Mouse (Mus musculus) kidney, embryonic 16.5 days (tissue): ENCODE measurements at regions not wholly inside any gene's neighbourhood (a gene's known extent, or its start where the extent isn't known, plus 50 kb on each side); places are given as distances from the start of the nearest gene placed in this dataset.

Experiments used
- ATAC-seq: fragments of 200-750 bp; cut with Nextera tagmentation; 2 replicates; pipeline ENCODE4 v1.8.0; 2017; ENCODE audit warnings: moderate TSS enrichment; ENCODE audit not compliant: low FRiP score, low TSS enrichment
- H3K27ac ChIP-seq: fragments of 300-500 bp; sonication (generic); 2 replicates; pipeline ENCODE4 v1.5.1; 2014; ENCODE audit warnings: low read length
- H3K27me3 ChIP-seq: fragments of 300-500 bp; sonication (generic); 2 replicates; pipeline ENCODE4 v1.6.1; 2014; ENCODE audit warnings: low read length, control low read depth, mixed read lengths; ENCODE audit not compliant: insufficient read depth
- H3K36me3 ChIP-seq: fragments of 300-500 bp; sonication (generic); 2 replicates; pipeline ENCODE4 v1.6.1; 2014; ENCODE audit warnings: low read length, control low read depth, mixed read lengths; ENCODE audit not compliant: insufficient read depth
- H3K4me1 ChIP-seq: fragments of 300-500 bp; sonication (generic); 2 replicates; pipeline ENCODE4 v1.6.1; 2014; ENCODE audit warnings: low read length, control low read depth, mixed read lengths; ENCODE audit not compliant: insufficient read depth
- H3K4me2 ChIP-seq: fragments of 300-500 bp; sonication (generic); replicated peaks from 2 replicates; pipeline ENCODE4 v1.6.1; 2014; ENCODE audit warnings: low read depth, low read length
- H3K4me3 ChIP-seq: fragments of 300-500 bp; sonication (generic); 2 replicates; pipeline ENCODE4 v1.5.1; 2014; ENCODE audit warnings: mild to moderate bottlenecking, low read length
- H3K9ac ChIP-seq: fragments of 300-500 bp; sonication (generic); replicated peaks from 2 replicates; pipeline ENCODE4 v1.6.1; 2014; ENCODE audit warnings: low read length
- H3K9me3 ChIP-seq: fragments of 300-500 bp; sonication (generic); 2 replicates; pipeline ENCODE4 v1.6.1; 2016; ENCODE audit warnings: low read length, control low read depth
- WGBS: fragments of 180-500 bp; shearing (Covaris S2); extraction: QIAGEN DNeasy Blood & Tissue Kit; methylation state at CpG from one replicate; pipeline ENCODE4 v1.1.7; 2014; 5-methylcytosine and 5-hydroxymethylcytosine counted together

DNA sequence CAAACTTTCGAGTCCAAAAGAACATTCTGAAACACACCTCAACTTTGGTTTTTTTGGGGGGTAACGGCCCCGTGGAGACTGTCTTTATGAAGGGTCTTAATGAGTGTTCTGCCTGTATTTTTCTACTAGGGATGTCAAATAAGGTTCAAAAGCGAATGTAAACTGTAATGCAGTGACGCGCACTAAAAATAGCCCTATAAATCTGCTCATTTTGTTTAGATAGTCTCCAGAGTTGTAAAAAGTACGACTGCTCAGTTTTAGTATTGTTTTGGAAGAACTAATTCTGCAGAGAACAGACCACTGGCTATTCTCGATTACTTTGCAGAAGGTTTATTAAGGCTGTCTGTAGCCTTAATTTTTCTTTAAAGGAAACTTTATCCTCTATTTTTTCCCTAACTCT, 68.6 kb upstream of the BC052040 start:
- H3K36me3 ChIP-seq = no peaks in the 10 kb centered on the region
- no peaks in the 10 kb centered on the region for H3K27me3 ChIP-seq
- peak; percentile 52; the same call in 1 of the 2 replicates for ATAC-seq
- H3K27ac ChIP-seq = peak overlapping the region; percentile 95
- peaks cover 42% of the 10 kb centered on the region for H3K4me1 ChIP-seq
- H3K9me3 ChIP-seq = no peaks in the 10 kb centered on the region
- H3K9ac ChIP-seq = peak overlapping the region; percentile 47; the same call in 1 of the 2 replicates
- peak overlapping the region; percentile 30 for H3K4me2 ChIP-seq
- WGBS = 14% methylated on average over 8 of the region's 8 CpGs
- H3K4me3 ChIP-seq = peak overlapping the region; percentile 10; the same call in 1 of the 2 replicates

DNA sequence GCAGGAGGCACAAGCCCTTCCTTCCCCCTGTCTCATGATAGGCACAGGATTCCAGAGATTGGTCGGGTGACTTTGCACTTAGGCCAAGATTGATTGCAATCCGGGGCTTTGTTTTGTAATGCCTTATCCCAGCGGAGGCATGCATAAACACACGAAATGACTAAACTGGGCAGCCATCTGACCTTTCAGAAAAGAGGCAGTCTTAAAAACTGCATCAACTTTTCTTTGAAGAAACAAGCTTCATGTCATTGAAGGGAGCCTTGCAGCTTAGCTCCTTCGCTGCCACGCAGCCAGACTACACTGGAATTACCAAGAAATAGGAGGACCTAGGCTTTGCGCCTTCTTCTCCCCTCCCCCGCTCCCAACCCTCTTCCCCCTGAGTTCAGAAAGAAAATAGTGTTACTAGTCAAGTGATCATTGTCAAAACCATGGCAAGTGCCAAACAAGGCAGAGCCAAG, 67.7 kb upstream of the BC052040 start:
- ATAC-seq = peak; percentile 50; the same call in 1 of the 2 replicates
- Histone ChIP-seq H3K27me3 (no peaks in the 10 kb centered on the region), H3K4me1 (peaks cover 42% of the 10 kb centered on the region), H3K36me3 (no peaks in the 10 kb centered on the region), H3K4me3 (no peak overlapping the region), H3K9me3 (no peaks in the 10 kb centered on the region), H3K27ac (peak overlapping the region; percentile 89), H3K9ac (peak overlapping the region; percentile 23), H3K4me2 (peak overlapping the region; percentile 1; the same call in 1 of the 2 replicates)
- WGBS = 8% methylated on average over 8 of the region's 8 CpGs

DNA sequence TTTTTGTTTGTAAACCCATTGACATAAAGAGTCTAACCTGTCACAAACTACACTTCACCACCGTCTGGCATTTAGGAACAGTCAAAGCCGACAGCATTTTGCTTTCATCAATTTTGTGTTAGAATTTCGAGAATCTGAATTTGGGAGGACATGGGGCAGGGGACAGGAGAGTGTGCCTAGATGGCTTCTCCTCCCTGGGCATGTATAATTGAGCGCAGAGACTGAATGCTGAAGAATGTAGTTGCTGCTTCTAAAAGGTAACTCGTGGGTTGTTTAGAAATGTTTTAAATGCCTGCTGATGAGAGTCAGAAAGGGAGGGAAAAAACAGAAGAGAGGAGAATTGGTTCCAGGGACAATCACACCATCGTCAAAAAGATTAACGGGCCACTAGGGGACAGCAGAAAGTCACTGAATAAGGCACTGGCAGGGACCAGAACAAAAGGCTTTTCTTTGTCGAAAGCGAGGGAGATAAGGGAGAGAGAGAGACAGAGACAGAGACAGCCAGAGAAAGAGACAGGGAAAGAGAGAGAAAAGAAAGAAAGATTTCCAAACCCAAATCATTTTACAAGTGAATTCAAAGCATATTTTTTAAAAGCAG, 66.6 kb upstream of the BC052040 start:
- Histone ChIP-seq H3K27me3 (no peaks in the 10 kb centered on the region), H3K4me1 (peaks cover 34% of the 10 kb centered on the region), H3K36me3 (no peaks in the 10 kb centered on the region), H3K9me3 (no peaks in the 10 kb centered on the region), H3K4me3 (no peak overlapping the region), H3K4me2 (no peak overlapping the region), H3K27ac (peak overlapping the region; percentile 77; the same call in 1 of the 2 replicates), H3K9ac (0 out of 2 replicates have a peak overlapping the region, but pooled peaks have one; percentile 4)
- 15% methylated on average over 9 of the region's 9 CpGs for WGBS
- 0 out of 2 replicates have a peak, but pooled peaks have one; percentile 72 for ATAC-seq

DNA sequence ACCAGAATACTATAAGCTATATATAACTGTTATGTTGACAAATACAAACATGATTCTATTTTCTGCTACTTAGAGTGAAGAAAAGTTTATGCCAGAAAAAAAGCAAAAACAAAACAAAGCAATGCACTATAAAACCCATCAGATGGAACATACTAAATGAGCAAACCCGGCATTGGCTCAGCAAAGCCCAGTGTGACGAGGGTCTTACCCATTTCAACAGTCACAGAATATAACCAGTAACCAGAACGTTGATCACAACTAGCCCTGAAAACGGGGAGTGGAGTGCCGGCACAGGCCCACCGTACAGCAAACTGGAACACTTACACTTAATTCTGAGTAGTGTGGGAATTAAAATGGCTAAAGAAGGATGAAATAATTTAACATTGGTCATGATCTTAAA, 66.0 kb upstream of the BC052040 start:
- H3K9ac ChIP-seq = no peak overlapping the region
- no peaks in the 10 kb centered on the region for H3K36me3 ChIP-seq
- no peaks in the 10 kb centered on the region for H3K9me3 ChIP-seq
- peaks cover 32% of the 10 kb centered on the region for H3K4me1 ChIP-seq
- no peak overlapping the region for H3K4me2 ChIP-seq
- WGBS = 56% methylated on average over 6 of the region's 6 CpGs
- no peak overlapping the region for H3K4me3 ChIP-seq
- no peaks in the 10 kb centered on the region for H3K27me3 ChIP-seq
- no peak for ATAC-seq
- peak overlapping the region; percentile 39 for H3K27ac ChIP-seq

DNA sequence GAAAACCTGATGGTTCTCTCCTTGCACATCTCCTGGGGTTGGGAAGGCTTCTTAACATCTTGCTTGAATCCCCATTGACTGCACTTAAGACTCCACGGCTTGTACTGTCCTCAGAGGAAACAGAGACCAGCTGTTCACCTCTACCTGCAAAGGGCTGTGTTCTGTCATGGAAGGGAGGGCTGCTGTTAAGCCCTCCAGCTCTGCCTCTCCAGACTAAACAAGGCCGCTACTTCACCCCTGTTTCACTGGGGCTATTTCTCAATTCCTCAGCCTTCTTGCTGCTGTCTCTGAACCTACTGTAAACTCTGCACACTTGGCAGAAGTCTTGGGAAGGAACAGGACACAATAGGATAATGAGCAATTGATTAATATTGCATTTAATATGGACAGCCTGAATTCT, 64.7 kb upstream of the BC052040 start:
- no peaks in the 10 kb centered on the region for H3K36me3 ChIP-seq
- peak overlapping the region; percentile 72; the same call in 1 of the 2 replicates for H3K27ac ChIP-seq
- no peaks in the 10 kb centered on the region for H3K9me3 ChIP-seq
- H3K4me2 ChIP-seq = no peak overlapping the region
- no peak overlapping the region for H3K4me3 ChIP-seq
- WGBS = 38% methylated on average over 2 of the region's 2 CpGs
- peaks cover 29% of the 10 kb centered on the region for H3K4me1 ChIP-seq
- H3K27me3 ChIP-seq = no peaks in the 10 kb centered on the region
- ATAC-seq = no peak
- H3K9ac ChIP-seq = no peak overlapping the region

DNA sequence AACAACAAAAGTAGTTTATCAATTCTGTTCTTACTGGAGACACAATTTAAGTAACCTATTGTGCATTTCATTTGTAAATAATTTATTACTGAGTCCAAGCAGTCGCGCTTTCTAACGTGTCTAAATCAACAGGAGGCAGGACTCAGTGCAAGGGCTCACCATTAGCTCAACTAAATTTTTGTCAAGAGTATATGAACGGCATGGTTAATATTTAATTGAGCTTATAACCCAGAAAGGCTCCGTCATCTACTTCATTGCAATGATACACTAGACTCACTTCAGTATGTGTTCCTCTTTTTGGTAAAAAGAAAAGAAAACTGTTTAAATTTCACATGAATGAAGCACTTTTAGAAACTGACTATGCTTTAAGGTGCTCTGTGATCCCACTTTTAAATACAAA, 61.5 kb upstream of the BC052040 start:
- H3K36me3 ChIP-seq = no peaks in the 10 kb centered on the region
- H3K9me3 ChIP-seq = no peaks in the 10 kb centered on the region
- 37% methylated on average over 5 of the region's 5 CpGs for WGBS
- peaks cover 11% of the 10 kb centered on the region for H3K4me1 ChIP-seq
- H3K4me2 ChIP-seq = no peak overlapping the region
- H3K4me3 ChIP-seq = no peak overlapping the region
- no peaks in the 10 kb centered on the region for H3K27me3 ChIP-seq
- H3K9ac ChIP-seq = no peak overlapping the region
- no peak for ATAC-seq
- 0 out of 2 replicates have a peak overlapping the region, but pooled peaks have one; percentile 38 for H3K27ac ChIP-seq

DNA sequence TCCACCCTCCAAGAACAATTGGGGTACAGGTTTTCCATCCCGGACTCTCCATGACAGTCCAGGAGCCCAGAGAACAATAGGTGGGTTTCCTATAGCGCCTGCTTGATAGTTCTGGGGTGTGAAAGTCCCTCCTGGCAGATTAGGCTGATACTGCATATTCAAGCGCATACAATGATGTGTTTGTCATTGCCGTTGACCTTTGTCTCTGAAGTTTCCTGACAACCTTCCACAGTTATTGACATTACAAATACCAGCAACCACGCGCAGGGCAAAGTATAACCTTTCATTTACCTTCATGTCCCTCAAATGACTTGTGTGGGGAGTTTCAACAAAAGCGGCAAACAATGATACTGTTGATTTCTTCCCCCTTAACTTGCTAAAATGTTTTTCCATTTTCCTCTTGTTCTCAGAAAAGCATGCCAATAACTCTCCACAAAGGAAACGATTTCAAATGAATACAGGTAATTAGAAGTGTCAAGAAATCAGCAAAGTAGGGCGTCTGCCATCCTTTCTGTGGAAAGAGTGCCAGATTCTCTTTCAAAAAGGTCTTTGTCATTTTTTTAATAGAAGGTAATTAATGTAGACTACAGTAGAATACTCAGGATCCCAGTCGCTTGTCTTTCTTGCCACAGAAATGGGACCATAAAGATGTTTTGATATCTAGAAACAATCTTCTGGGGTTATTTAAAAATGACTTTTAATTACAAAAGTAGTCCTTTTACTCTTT, 60.9 kb upstream of the BC052040 start:
- H3K36me3 ChIP-seq = no peaks in the 10 kb centered on the region
- H3K9ac ChIP-seq = no peak overlapping the region
- peaks cover 9% of the 10 kb centered on the region; the same call in 1 of the 2 replicates for H3K4me1 ChIP-seq
- 58% methylated on average over 10 of the region's 10 CpGs for WGBS
- H3K4me2 ChIP-seq = no peak overlapping the region
- H3K9me3 ChIP-seq = no peaks in the 10 kb centered on the region
- no peak for ATAC-seq
- H3K27ac ChIP-seq = 0 out of 2 replicates have a peak overlapping the region, but pooled peaks have one; percentile 38
- H3K27me3 ChIP-seq = no peaks in the 10 kb centered on the region
- H3K4me3 ChIP-seq = no peak overlapping the region

DNA sequence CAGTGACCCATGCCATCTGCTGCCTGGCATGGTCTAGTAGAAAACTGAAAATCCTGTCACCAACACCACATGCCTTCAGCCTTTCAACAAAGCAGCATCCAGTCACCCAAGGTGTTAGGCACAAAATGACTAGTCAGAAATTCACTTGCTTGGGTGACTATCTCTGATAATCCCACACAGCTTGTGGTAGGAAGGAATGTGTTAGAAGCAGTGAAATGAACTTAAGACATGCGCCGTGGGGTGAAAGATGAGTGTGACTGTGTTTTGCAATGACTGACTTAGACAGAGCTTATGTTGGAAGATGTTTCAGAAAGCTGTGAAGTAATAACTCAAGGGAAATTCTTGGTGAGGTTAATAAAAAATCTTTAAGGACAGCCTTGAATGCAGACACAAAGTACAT, 51.6 kb upstream of the BC052040 start:
- WGBS = 88% methylated on average over 2 of the region's 2 CpGs
- no peak for ATAC-seq
- Histone ChIP-seq H3K4me3 (no peak overlapping the region), H3K36me3 (no peaks in the 10 kb centered on the region), H3K4me2 (no peak overlapping the region), H3K27me3 (no peaks in the 10 kb centered on the region), H3K27ac (no peak overlapping the region), H3K4me1 (no peaks in the 10 kb centered on the region), H3K9ac (no peak overlapping the region), H3K9me3 (no peaks in the 10 kb centered on the region)
